Mouse (Mus musculus) liver, adult 2 months (tissue): ENCODE results near the gene Agr2. TPM values are rescaled to one million over a fixed set of nuclear protein-coding genes. Genes with fewer than 3 reads are reported as not detected.

Experiments used
- DNase-seq: peaks from one replicate; pipeline ENCODE4 v3.0.0-alpha.2; 2011; ENCODE audit warnings: low read depth, low spot score; ENCODE audit errors: extremely low read depth
- H3K27ac ChIP-seq: fragments of 200-500 bp; replicated peaks from 2 replicates; pipeline ENCODE4 v1.5.1; 2012; ENCODE audit warnings: low read depth, mild to moderate bottlenecking, control low read depth, inconsistent platforms, low read length; ENCODE audit not compliant: insufficient read depth
- H3K27me3 ChIP-seq: fragments of 200-500 bp; 2 replicates; pipeline ENCODE4 v1.6.1; 2012; ENCODE audit warnings: mild to moderate bottlenecking, moderate library complexity, low read length, inconsistent platforms; ENCODE audit not compliant: control insufficient read depth, insufficient read depth
- H3K36me3 ChIP-seq: fragments of 200-500 bp; 2 replicates; pipeline ENCODE4 v1.6.1; 2012; ENCODE audit warnings: low read length, inconsistent platforms; ENCODE audit not compliant: control insufficient read depth, insufficient read depth
- H3K4me1 ChIP-seq: fragments of 200-500 bp; 2 replicates; pipeline ENCODE4 v1.6.1; 2011; ENCODE audit warnings: low read length; ENCODE audit not compliant: control insufficient read depth, insufficient read depth
- H3K4me3 ChIP-seq: fragments of 200-500 bp; 2 replicates; pipeline ENCODE4 v1.5.1; 2011; ENCODE audit warnings: low read depth, mild to moderate bottlenecking, control low read depth, low read length, moderate library complexity; ENCODE audit not compliant: insufficient read depth
- H3K79me2 ChIP-seq: fragments of 200-500 bp; 2 replicates; pipeline ENCODE4 v1.6.1; 2012; ENCODE audit warnings: inconsistent platforms, mild to moderate bottlenecking, low read length, moderate library complexity; ENCODE audit not compliant: control insufficient read depth, insufficient read depth
- H3K9ac ChIP-seq: fragments of 200-500 bp; 2 replicates; pipeline ENCODE4 v1.6.1; 2012; ENCODE audit warnings: low read depth, mild to moderate bottlenecking, control low read depth, inconsistent platforms, low read length
- CTCF ChIP-seq: fragments of 200-500 bp; IDR thresholded peaks from 2 replicates; pipeline ENCODE4 v1.5.1; 2011; ENCODE audit warnings: low read depth, low read length, control low read depth
- POLR2A ChIP-seq: fragments of 200-500 bp; IDR thresholded peaks from 2 replicates; pipeline ENCODE4 v1.6.1; 2011; ENCODE audit warnings: low read length, control low read depth; ENCODE audit not compliant: insufficient read depth; ENCODE audit errors: extremely low read depth
- WGBS: fragments of 180-500 bp; shearing (Covaris S2); methylation state at CpG from one replicate; pipeline ENCODE4 v1.1.7; 2018; 5-methylcytosine and 5-hydroxymethylcytosine counted together
- polyA plus RNA-seq: library from polyadenylated mRNA; depleted of rRNA; stranded (reverse); fragments of >200 nt; gene quantifications from 2 replicates; pipeline ENCODE4 v1.2.3, GENCODE M21; 2012
- total RNA-seq: library from RNA; depleted of rRNA; stranded (reverse); fragments of >200 nt; gene quantifications from 2 replicates; pipeline ENCODE4 v1.2.3, GENCODE M21; 2014

Gene Agr2
- total and polyA plus RNA-seq, 2 experiments, result 0.27 TPM; not detected in 1

DNA sequence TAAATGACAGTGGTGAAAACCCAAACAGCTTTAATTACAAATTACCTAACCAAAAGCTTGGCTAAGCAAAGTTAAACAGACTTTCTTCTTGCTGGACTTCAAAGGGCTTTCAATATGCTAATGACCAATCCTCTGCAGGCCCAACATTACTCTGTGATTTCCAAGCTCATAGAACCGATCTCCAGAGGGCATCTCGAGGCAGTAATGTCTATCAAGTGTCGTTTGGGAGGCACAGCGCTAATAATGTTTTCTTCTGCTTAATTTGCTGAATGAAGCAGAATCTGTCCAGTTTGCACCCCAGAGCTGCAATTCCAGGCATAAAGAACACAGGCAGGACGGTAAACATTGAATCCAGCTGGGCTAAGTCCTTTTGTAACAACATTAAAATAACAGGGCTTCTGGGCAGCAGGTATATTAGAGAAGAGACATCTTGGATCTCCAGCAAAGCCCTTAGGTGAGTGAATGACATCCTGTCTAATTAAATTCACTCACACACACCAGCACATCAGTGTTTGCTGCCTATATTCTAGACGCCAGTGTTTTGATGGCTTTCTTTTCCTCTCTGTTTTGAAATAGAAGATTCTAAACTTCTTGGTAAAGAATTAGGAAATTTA, 15.0 kb upstream of the Agr2 start:
- H3K27ac ChIP-seq, result no peak overlapping the region
- no peak overlapping the region for H3K4me3 ChIP-seq
- H3K79me2 ChIP-seq, result no peaks in the 10 kb centered on the region
- H3K27me3 ChIP-seq, result no peaks in the 10 kb centered on the region
- DNase-seq, result no peak
- H3K36me3 ChIP-seq, result no peaks in the 10 kb centered on the region
- WGBS, result 50% methylated on average over 6 of the region's 6 CpGs
- H3K4me1 ChIP-seq, result no peaks in the 10 kb centered on the region; the same call in 1 of the 2 replicates
- no peak overlapping the region for H3K9ac ChIP-seq
- no peak for TF ChIP-seq POLR2A
- TF ChIP-seq CTCF, result no peak

DNA sequence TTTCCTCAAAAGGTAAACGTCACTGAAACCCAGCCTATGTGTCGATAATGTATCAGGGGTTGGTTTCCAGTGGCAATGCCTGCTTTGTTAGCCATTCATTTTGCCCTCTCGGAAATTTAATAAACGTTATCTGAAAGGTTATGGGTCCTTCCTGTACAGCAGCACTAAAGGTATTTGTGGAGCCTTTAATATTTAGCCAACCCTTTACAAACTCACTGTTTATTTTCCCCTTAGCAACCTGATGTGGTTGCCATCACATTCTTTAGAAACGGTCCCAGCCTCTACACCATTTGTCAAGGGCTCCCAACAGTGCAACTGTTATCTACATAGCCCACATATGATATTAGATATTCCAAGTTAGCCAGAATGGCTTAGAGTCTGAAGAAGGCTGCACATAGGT, 13.1 kb upstream of the Agr2 start:
- H3K27me3 ChIP-seq, result no peaks in the 10 kb centered on the region
- no peak overlapping the region for H3K4me3 ChIP-seq
- 55% methylated on average over 5 of the region's 5 CpGs for WGBS
- no peak overlapping the region for H3K27ac ChIP-seq
- DNase-seq, result no peak
- no peak for TF ChIP-seq POLR2A
- no peaks in the 10 kb centered on the region; the same call in 1 of the 2 replicates for H3K4me1 ChIP-seq
- H3K79me2 ChIP-seq, result no peaks in the 10 kb centered on the region
- no peaks in the 10 kb centered on the region for H3K36me3 ChIP-seq
- no peak overlapping the region for H3K9ac ChIP-seq

- H3K27me3 ChIP-seq, result no peaks in the 10 kb centered on the region
- no peaks in the 10 kb centered on the region for H3K36me3 ChIP-seq
- H3K79me2 ChIP-seq, result no peaks in the 10 kb centered on the region
- H3K27ac ChIP-seq, result no peak overlapping the region
- WGBS, result 63% methylated on average over 6 of the region's 6 CpGs
- no peak for TF ChIP-seq CTCF
- no peak for TF ChIP-seq POLR2A
- H3K9ac ChIP-seq, result no peak overlapping the region
- no peaks in the 10 kb centered on the region; the same call in 1 of the 2 replicates for H3K4me1 ChIP-seq
- DNase-seq, result no peak
- H3K4me3 ChIP-seq, result no peak overlapping the region
Measured at GRCm38 (mm10) chr12:35981732-35982360, 10.9 kb upstream of the Agr2 start.

DNA sequence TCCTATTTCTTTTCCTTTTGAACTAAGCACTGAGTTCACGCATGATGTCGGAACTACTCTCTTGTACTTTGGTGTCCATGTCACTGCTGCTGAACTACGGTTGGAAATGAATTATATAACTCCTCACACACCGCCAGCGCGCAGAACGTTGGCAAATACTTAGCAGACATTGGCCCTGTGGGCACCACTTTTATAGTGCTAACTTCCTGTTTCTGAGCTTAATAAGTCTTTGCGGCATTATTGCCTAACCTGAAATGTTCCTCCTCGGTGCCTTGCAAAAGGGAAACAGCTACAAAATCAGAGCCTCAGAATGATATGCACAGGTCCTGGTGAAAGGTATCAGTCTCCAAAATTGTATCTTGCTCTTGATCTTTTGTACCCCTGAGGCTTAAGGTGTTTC, 9.2 kb upstream of the Agr2 start:
- H3K9ac ChIP-seq, result no peak overlapping the region
- H3K27me3 ChIP-seq, result no peaks in the 10 kb centered on the region
- DNase-seq, result no peak
- no peaks in the 10 kb centered on the region for H3K79me2 ChIP-seq
- H3K27ac ChIP-seq, result no peak overlapping the region
- no peaks in the 10 kb centered on the region for H3K36me3 ChIP-seq
- no peak overlapping the region for H3K4me3 ChIP-seq
- no peaks in the 10 kb centered on the region; the same call in 1 of the 2 replicates for H3K4me1 ChIP-seq
- WGBS, result 88% methylated on average over 9 of the region's 9 CpGs
- TF ChIP-seq CTCF, result no peak
- TF ChIP-seq POLR2A, result no peak

DNA sequence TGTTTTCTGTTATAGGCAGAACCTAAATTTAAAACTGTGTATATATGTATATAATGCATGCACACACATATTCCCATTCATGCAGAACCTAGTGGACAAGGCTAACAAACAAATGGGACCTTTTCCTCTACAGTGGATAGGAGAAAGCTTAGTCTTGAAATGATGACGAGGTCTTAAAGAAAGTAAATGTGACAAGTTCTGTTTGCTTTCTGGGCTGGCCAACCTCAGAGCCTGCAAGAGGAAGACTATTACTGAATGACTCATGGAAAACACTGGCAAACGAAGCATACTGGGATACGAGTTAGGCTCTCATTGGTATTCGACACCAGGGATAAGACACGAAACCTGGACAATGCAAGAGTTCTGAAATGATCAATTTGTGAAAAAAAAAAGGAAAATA, 8.0 kb upstream of the Agr2 start:
- DNase-seq, result no peak
- H3K9ac ChIP-seq, result no peak overlapping the region
- no peaks in the 10 kb centered on the region for H3K36me3 ChIP-seq
- TF ChIP-seq CTCF (no peak), POLR2A (no peak)
- H3K27ac ChIP-seq, result no peak overlapping the region
- no peaks in the 10 kb centered on the region; the same call in 1 of the 2 replicates for H3K4me1 ChIP-seq
- no peaks in the 10 kb centered on the region for H3K27me3 ChIP-seq
- H3K79me2 ChIP-seq, result no peaks in the 10 kb centered on the region
- H3K4me3 ChIP-seq, result no peak overlapping the region
- WGBS, result 92% methylated on average over 5 of the region's 5 CpGs

- no peak overlapping the region for H3K9ac ChIP-seq
- peaks cover 2% of the 10 kb centered on the region; the same call in 1 of the 2 replicates for H3K27me3 ChIP-seq
- TF ChIP-seq POLR2A, result no peak
- no peak for TF ChIP-seq CTCF
- WGBS, result 79% methylated on average over 3 of the region's 3 CpGs
- H3K4me1 ChIP-seq, result no peaks in the 10 kb centered on the region
- no peak for DNase-seq
- H3K4me3 ChIP-seq, result no peak overlapping the region
- H3K36me3 ChIP-seq, result no peaks in the 10 kb centered on the region
- no peaks in the 10 kb centered on the region for H3K79me2 ChIP-seq
- H3K27ac ChIP-seq, result no peak overlapping the region
Measured at GRCm38 (mm10) chr12:35993583-35993982, 876 bp downstream of the Agr2 start.
